Mouse (Mus musculus) liver (tissue): ENCODE measurements around the gene Anxa7.

Source experiments
- DNase-seq: peaks from one replicate; pipeline ENCODE4 v3.0.0-alpha.2; 2020; ENCODE audit warnings: mixed read lengths

Gene Anxa7

GRCm38 (mm10) chr14:20479291-20480194, at the start of gene Anxa7:
Gene Anxa7, minus strand, starts transcription at chr14:20480133.
- DNase-seq = peak; percentile 92

- no peak for DNase-seq
These were observed 49.7 kb upstream of the Anxa7 start for GRCm38 (mm10) chr14:20529643-20530042.

- DNase-seq = no peak
These were observed 40.2 kb upstream of the Anxa7 start for GRCm38 (mm10) chr14:20520179-20520578.

- no peak for DNase-seq
These were observed 28.5 kb upstream of the Anxa7 start for GRCm38 (mm10) chr14:20508424-20508823.

GRCm38 (mm10) chr14:20502966-20503365, 23.0 kb upstream of the Anxa7 start:
- DNase-seq = no peak

GRCm38 (mm10) chr14:20499982-20500381, 20.0 kb upstream of the Anxa7 start:
- no peak for DNase-seq

GRCm38 (mm10) chr14:20496603-20497002, 16.7 kb upstream of the Anxa7 start, which contains the start of gene Mss51:
Gene Mss51, minus strand, starts transcription at chr14:20496901.
- DNase-seq = no peak

GRCm38 (mm10) chr14:20486031-20486430, 6.1 kb upstream of the Anxa7 start:
- DNase-seq = no peak

GRCm38 (mm10) chr14:20482051-20482751, 2.3 kb upstream of the Anxa7 start:
- DNase-seq = no peak

- peak; percentile 84 for DNase-seq
These were observed 1.3 kb upstream of the Anxa7 start for GRCm38 (mm10) chr14:20481211-20481610.

GRCm38 (mm10) chr14:20480195-20480579, 254 bp upstream of the Anxa7 start:
- no peak for DNase-seq

GRCm38 (mm10) chr14:20478801-20479200, 1.1 kb downstream of the Anxa7 start:
- DNase-seq = peak; percentile 87

- peak; percentile 16 for DNase-seq
These were observed 1.5 kb downstream of the Anxa7 start for GRCm38 (mm10) chr14:20478385-20478784.

- no peak for DNase-seq
These were observed 2.5 kb downstream of the Anxa7 start for GRCm38 (mm10) chr14:20477261-20478025.

GRCm38 (mm10) chr14:20460216-20460615, 19.7 kb downstream of the Anxa7 start:
- no peak for DNase-seq

GRCm38 (mm10) chr14:20458378-20458777, 21.6 kb downstream of the Anxa7 start:
- DNase-seq = no peak

- no peak for DNase-seq
These were observed 27.0 kb downstream of the Anxa7 start for GRCm38 (mm10) chr14:20452929-20453328.

GRCm38 (mm10) chr14:20451765-20452331, 28.1 kb downstream of the Anxa7 start, which contains the start of gene Cfap70:
Gene Cfap70, minus strand, starts transcription at chr14:20452226.
- peak; percentile 76 for DNase-seq

- DNase-seq = no peak
These were observed 28.6 kb downstream of the Anxa7 start for GRCm38 (mm10) chr14:20451302-20451701.

GRCm38 (mm10) chr14:20447209-20447608, 32.7 kb downstream of the Anxa7 start:
- no peak for DNase-seq

- no peak for DNase-seq
These were observed 37.7 kb downstream of the Anxa7 start for GRCm38 (mm10) chr14:20442252-20442651.

GRCm38 (mm10) chr14:20436976-20437375, 43.0 kb downstream of the Anxa7 start:
- DNase-seq = no peak

- DNase-seq = no peak
These were observed 47.5 kb downstream of the Anxa7 start for GRCm38 (mm10) chr14:20432420-20432819.
